Mouse (Mus musculus): ENCODE data around the gene Sowaha.
"Not testable (repeated sequence)": the region's sequence is repeated elsewhere in the genome, so short reads cannot be mapped to it uniquely, and the experiment has no call there.

Gene Sowaha

DNA sequence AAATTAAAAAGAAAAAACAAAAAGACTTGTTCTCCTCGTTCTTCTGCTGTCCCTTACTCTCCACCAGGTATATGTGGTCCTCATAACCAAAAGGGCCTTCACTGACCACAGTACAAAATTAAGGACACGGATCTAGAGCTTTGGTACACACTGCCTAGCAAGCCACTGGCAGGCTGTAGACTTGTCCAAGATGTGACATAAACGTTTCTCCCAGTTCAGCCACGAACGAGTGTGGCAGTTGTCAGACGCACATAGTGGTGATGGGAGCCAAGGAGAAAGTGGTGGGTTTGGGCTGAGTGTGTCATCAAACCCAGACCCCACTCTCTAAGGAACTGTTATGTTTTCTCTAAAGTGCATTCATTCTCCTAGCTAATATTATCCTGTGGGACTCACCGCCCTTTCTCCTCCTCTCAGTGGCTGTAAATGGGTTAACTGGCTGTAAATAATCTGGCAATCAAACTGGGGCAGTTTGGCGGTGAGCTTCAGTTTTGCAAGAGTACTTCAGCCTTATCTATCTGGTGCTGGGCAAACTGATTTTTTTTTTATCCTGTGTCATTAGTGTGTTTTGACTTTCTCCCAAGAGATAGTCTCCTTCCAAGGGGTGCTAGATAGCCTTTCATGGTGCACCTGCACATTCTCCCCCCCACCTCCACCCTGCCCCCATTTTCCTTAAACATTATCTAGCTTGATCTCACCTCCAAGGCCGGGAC lies 48.6 kb downstream of the Sowaha start:
- no peak for DNase-seq

DNA sequence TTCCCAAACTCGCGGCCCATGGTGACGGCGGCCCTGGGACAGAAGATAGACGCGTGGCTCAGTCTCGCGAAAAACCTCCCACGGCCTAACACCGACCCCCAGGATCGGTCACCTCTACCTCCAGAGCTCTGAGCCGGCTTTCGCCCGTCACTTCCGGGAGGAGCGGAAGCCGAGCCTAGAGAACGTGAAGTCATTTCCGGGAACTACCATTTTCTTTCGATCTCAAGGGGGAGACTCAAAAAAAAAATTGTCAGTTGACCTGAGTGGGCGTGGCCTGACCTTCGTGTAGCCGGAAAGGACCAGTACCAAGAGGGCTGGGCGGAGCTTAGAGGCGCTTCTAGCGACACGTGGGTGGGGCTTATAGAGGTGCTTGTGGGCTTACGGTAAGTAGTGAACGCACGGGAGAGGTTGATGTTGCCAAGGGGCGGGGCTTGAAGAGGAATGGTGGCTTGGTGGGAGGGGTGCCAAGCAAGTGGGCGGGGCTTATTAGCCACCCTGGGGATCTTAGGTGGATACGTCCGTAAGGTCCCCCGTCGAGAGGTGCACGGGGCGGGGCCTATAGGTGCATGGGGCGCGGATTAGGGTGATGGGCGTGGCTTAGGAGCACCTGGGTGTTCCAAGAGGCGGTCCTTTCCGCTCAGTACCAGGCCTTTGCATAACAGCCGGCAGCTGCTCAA lies 49.3 kb downstream of the Sowaha start, which contains the start of the genes Uqcrq and Gdf9:
Gene Uqcrq (minus strand): TSS at position 162 of the 677 bp plus-strand sequence.
Gene Gdf9 (plus strand): TSS at position 354 of the 677 bp plus-strand sequence.
- DNase-seq, result peak; percentile 99

GRCm38 (mm10) chr11:53430300-53430669 lies 49.8 kb downstream of the Sowaha start:
- DNase-seq, result peak; percentile 29

- no peak for DNase-seq
These were observed 50.9 kb downstream of the Sowaha start for GRCm38 (mm10) chr11:53429182-53429581.

- no peak for DNase-seq
These were observed 51.4 kb downstream of the Sowaha start for GRCm38 (mm10) chr11:53428716-53429057.

- no peak for DNase-seq
These were observed 51.9 kb downstream of the Sowaha start for GRCm38 (mm10) chr11:53427993-53428715.

DNA sequence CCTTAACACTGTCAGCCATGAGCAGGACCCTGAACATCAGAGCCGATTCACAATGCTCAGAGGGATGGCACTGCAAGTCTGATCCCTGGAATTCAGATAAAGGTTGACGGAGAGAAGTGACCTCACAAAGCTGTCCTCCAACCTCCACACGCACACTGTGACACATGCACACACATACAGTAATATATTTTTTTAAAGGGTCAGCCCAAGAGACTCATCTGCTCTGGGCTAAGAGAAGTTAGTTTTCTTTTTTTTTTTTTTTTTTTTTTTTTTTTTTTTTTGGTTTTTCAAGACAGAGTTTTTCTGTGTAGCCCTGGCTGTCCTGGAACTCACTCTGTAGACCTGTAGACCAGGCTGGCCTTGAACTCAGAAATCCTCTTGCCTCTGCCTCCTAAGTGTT lies 53.2 kb downstream of the Sowaha start:
- DNase-seq, result not testable (repeated sequence)
